Mouse (Mus musculus) myocyte (in vitro differentiated cells): Measurements from ENCODE around the gene Rapgef5.

ENCODE experiments used
- CEBPB ChIP-seq: IDR thresholded peaks from 2 replicates; pipeline ENCODE4 v1.6.1; 2011; ENCODE audit warnings: mild to moderate bottlenecking, moderate library complexity; ENCODE audit not compliant: poor library complexity, insufficient read depth, severe bottlenecking
- E2F4 ChIP-seq: IDR thresholded peaks from one replicate; pipeline ENCODE4 v1.6.1; 2011; ENCODE audit warnings: mild to moderate bottlenecking, control low read depth, moderate library complexity; ENCODE audit not compliant: insufficient read depth
- MAX ChIP-seq: IDR thresholded peaks from one replicate; pipeline ENCODE4 v1.6.1; 2011; ENCODE audit warnings: low read depth, mild to moderate bottlenecking, control low read depth
- MYOD1 ChIP-seq, 3 experiments: IDR thresholded peaks; one replicate each; pipeline ENCODE4 v1.6.1; 2011; ENCODE audit warnings: control low read depth in 2 of 3, low read depth in 2 of 3, mild to moderate bottlenecking in 2 of 3, moderate library complexity in 1 of 3; ENCODE audit not compliant: insufficient read length in 2 of 3, control insufficient read depth in 1 of 3
- MYOG ChIP-seq, 3 experiments: IDR thresholded peaks; one replicate each; pipeline ENCODE4 v1.6.1; 2011; ENCODE audit warnings: control low read depth in 2 of 3, low read depth in 2 of 3, mild to moderate bottlenecking in 2 of 3; ENCODE audit not compliant: insufficient read length in 2 of 3, control insufficient read depth in 1 of 3, insufficient read depth in 1 of 3
- POLR2A ChIP-seq: IDR thresholded peaks from one replicate; pipeline ENCODE4 v1.6.1; 2011; ENCODE audit warnings: low read depth, mild to moderate bottlenecking, control low read depth, moderate library complexity; ENCODE audit not compliant: insufficient read length
- POLR2AphosphoS2 ChIP-seq: IDR thresholded peaks from one replicate; pipeline ENCODE4 v1.6.1; 2011; ENCODE audit warnings: low read depth, control low read depth; ENCODE audit not compliant: insufficient read length
- REST ChIP-seq: IDR thresholded peaks from one replicate; pipeline ENCODE4 v1.6.1; 2011; ENCODE audit warnings: mild to moderate bottlenecking, control low read depth, moderate library complexity; ENCODE audit not compliant: insufficient read depth, insufficient read length
- TCF12 ChIP-seq: IDR thresholded peaks from one replicate; pipeline ENCODE4 v1.6.1; 2011; ENCODE audit warnings: mild to moderate bottlenecking, control low read depth; ENCODE audit not compliant: poor library complexity, insufficient read depth, severe bottlenecking
- TCF3 ChIP-seq: IDR thresholded peaks from one replicate; pipeline ENCODE4 v1.6.1; 2011; ENCODE audit warnings: low read depth, control low read depth; ENCODE audit not compliant: insufficient read length
- USF1 ChIP-seq: IDR thresholded peaks from one replicate; pipeline ENCODE4 v1.6.1; 2011; ENCODE audit warnings: low read depth, mild to moderate bottlenecking, control low read depth, moderate library complexity

- TF ChIP-seq POLR2A (no peak), MAX (no peak), MYOG (IDR thresholded peaks at IDR 0.05; ENCODE audit: control insufficient read depth in 1 of 3, insufficient read depth in 1 of 3, insufficient read length in 2 of 3, low read depth in 2 of 3) (no peak), TCF12 (no peak), REST (no peak), E2F4 (no peak), CEBPB (no peak), MYOD1 (IDR thresholded peaks at IDR 0.05; ENCODE audit: control insufficient read depth in 1 of 3, insufficient read length in 2 of 3, low read depth in 2 of 3) (no peak), POLR2AphosphoS2 (no peak), USF1 (no peak), TCF3 (no peak)
These were observed 47.6 kb downstream of the Rapgef5 start for GRCm38 (mm10) chr12:117563859-117564258.
